Mouse (Mus musculus): ENCODE data around the gene Eif2d.

Gene Eif2d

GRCm38 (mm10) chr1:131153018-131153629 lies at the start of gene Eif2d:
Gene Eif2d, plus strand, starts transcription at chr1:131153181.
- DNase-seq, result peak; percentile 87

GRCm38 (mm10) chr1:131103776-131104424 lies 49.1 kb upstream of the Eif2d start:
- no peak for DNase-seq

DNA sequence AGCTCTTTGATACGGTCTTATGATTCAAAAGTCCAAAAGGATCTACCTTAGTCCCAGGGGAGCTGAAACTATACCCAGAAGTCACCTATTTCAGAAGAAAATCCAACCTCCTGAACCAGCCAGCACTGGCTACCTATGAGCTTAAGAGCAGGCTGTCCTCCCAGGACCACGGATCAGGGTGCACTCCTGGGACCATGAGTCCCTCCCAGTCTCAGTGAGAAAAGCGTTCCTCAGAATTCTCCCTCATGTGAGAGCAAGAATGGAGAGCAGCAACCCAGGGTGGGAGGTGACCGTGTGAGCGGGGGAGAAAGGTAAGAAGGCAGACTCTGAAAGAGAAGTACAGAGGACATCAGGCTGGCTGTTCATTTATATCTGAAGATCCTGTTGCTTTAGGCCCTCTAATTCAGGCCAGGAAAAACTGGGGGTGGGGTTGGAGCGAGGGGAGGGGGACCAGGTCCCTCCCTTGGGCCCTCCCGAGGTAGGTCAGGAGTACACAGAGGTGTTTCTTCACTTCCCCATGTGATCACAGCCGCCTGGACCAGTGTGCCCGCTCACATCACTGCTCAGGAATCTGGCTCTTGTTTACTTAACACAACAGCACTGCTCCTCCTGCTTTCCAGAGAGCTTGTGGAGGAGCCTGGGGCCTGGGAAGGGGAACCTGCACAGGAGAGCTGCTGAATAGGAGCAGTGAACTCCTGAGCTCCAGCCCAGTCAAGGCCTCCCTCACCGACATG lies 45.2 kb upstream of the Eif2d start:
- no peak for DNase-seq

DNA sequence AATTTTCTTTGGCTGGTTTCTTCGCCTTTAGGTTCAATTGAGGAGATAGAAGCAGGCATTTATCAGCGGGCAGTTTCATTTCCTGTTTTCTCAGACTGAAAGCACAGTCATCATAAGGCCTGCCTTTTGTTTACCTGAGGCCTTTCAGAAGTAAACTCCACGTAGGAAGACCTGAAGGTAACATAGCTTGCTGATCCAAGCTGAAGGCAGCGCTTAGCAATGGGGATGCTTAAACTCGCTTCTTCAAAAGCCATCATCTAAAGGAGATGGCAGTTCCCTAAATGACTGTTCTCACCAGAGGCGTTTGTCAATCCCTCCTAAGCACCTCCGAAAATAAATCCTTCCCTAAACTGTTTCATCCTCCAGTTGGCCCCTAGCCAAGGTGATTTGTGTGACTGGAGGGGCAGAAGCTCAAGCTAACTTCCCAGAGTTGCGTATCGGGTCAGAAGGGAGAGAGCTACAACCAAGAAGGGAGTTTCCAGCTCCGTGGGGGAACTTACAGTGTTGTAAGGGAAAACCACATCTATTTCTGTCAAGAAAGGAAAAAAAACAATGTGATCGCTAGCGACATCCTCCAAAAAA lies 42.4 kb upstream of the Eif2d start:
- DNase-seq, result no peak

DNA sequence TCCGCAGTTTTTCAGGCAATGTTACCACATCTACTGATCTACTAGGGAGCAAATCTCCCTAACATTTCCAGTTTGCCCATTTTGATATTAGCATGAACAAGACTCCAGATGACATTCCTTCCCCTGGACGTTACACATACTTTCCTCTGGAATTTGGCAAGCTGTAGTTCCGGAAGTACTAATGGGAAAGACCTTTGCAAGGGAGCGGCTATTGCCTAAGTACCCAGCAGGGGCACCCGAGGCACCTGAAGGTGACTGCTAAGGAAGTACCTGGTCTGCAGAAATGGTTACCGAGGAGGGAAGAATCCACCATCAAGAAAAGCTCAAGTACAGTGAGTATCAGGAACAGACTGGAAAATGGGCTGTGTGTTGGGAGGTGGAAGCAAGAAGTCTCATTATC lies 40.4 kb upstream of the Eif2d start:
- DNase-seq, result no peak

GRCm38 (mm10) chr1:131115932-131116331 lies 37.0 kb upstream of the Eif2d start:
- peak; percentile 66 for DNase-seq

GRCm38 (mm10) chr1:131116430-131117011 lies 36.5 kb upstream of the Eif2d start:
- DNase-seq, result peak; percentile 45

DNA sequence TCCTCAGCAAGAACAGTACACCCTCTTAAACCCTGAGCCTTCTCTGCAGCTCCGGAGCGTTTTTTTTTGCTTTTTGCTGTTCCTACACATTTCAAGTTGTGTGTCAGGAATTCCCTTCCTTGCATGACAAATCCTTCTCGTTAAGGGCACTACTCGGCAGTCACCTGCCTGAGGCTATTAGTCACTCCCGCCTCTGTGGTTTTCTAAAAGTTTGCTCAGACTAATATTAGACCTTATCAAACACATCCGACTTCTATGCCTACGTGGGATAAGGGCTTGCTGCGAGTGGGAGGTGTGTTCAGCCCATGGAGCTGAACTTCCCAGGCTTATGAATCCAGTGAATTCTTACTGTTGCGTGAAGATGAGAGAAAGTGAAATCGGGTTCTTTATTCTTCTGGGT lies 34.5 kb upstream of the Eif2d start:
- no peak for DNase-seq

- DNase-seq, result no peak
Observed at GRCm38 (mm10) chr1:131119026-131119425, 34.0 kb upstream of the Eif2d start.

DNA sequence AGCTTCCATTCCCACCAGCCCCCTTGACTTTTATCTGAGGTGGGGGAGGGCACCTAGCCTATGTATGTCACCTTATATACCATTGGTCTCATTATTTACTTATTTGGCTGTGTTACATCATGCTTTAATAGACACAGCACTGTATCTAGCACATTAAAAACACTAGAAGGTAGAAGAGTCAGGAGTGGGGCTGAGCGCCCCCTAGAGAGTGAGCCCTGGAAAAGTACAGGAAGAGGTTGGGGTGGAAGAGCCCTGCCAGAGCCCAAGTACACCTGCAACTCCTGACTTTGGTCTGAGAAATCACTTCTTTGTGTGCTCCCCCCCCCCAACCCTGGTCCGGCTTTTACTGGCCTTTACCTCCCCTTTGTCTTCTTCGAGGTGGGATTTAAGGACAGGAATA lies 31.0 kb upstream of the Eif2d start:
- no peak for DNase-seq

- no peak for DNase-seq
Observed at GRCm38 (mm10) chr1:131123522-131124265, 29.3 kb upstream of the Eif2d start.

DNA sequence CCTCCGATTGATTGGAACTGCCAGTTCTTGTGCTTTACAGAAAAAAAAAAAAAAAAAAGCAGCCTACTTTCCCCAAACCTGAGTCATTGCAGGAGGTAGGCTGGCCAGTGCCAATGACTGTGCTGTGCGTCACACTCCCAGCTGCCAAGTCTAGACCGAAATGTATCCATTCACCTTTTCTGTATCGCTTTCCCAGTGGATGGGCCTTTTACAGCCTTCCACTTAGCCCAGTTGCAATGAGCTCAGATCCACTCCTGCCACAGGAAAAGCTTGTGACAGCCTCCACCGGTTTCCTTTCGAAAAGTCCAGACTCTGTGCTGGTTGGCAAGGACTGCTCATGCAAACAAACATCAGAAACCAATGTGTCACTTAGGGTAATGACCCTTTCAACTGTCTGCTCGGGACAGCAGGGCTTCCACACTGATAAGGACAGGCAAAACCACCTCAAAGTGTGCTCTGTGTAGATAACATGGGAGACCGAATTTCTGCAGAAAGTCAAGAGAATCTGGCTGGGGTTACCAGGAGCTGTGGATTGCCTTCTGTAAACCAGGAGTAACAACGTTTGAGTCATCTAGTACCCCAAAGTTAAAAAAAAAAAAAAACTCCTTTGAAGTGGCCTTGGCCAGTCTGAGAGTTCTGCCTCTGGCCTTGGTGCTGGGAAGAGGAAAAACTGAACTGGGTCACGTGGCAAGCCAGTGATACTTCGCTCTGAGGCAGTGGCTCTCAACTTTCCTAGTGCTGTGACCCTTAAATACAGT lies 26.8 kb upstream of the Eif2d start:
- DNase-seq, result no peak

GRCm38 (mm10) chr1:131134231-131134630 lies 18.8 kb upstream of the Eif2d start:
- no peak for DNase-seq

- no peak for DNase-seq
Observed at GRCm38 (mm10) chr1:131134942-131135522, 17.9 kb upstream of the Eif2d start.

GRCm38 (mm10) chr1:131135960-131136629 lies 16.9 kb upstream of the Eif2d start:
- DNase-seq, result no peak

DNA sequence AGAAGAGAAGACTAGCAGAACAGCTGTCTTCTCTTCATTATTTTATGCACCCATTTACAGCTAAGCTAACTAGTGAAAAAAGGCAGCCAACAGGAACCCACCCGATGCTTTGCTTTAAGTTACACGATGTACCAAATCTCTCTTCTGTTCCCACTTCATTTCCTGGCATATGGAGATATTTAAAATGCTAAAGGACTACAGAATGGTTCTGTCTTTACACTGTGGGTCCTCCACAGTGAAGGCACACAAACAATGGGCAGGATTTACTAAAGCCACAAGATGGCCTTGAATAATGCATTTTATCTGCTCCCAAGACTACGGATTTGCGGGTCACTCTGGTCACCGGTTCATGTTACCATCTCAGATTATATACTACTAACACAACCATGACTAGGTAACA lies 15.9 kb upstream of the Eif2d start:
- DNase-seq, result no peak

- DNase-seq, result peak; percentile 33
Observed at GRCm38 (mm10) chr1:131137717-131138118, 15.3 kb upstream of the Eif2d start.

GRCm38 (mm10) chr1:131138191-131139016 lies 14.6 kb upstream of the Eif2d start, which contains the start of gene Dyrk3:
Gene Dyrk3, minus strand, starts transcription at chr1:131138340.
- DNase-seq, result peak; percentile 84
